Mouse (Mus musculus) hindbrain, embryonic 11.5 days (tissue): ENCODE results near the gene Neurod6. TPM values are rescaled to one million over a fixed set of nuclear protein-coding genes. Genes with fewer than 3 reads are reported as not detected.

Experiments
- ATAC-seq: fragments of 200-750 bp; cut with Nextera tagmentation; 2 replicates; pipeline ENCODE4 v1.8.0; 2017; ENCODE audit warnings: mild to moderate bottlenecking, moderate TSS enrichment, moderate library complexity; ENCODE audit not compliant: low FRiP score
- DNase-seq: peaks from one replicate; pipeline ENCODE4 v3.0.0-alpha.2; 2015; ENCODE audit warnings: low spot score
- H3K27ac ChIP-seq: fragments of 300-500 bp; sonication (generic); 2 replicates; pipeline ENCODE4 v1.5.1; 2014; ENCODE audit warnings: mild to moderate bottlenecking, low read depth, low read length
- H3K27me3 ChIP-seq: fragments of 300-500 bp; sonication (generic); 2 replicates; pipeline ENCODE4 v1.6.1; 2014; ENCODE audit warnings: mild to moderate bottlenecking, low read length, moderate library complexity, mixed read lengths; ENCODE audit not compliant: control insufficient read depth, insufficient read depth
- H3K36me3 ChIP-seq: fragments of 300-500 bp; sonication (generic); 2 replicates; pipeline ENCODE4 v1.6.1; 2014; ENCODE audit warnings: mild to moderate bottlenecking, low read length, moderate library complexity, mixed read lengths; ENCODE audit not compliant: control insufficient read depth, insufficient read depth
- H3K4me1 ChIP-seq: fragments of 300-500 bp; sonication (generic); replicated peaks from 2 replicates; pipeline ENCODE4 v1.6.1; 2014; ENCODE audit warnings: low read length, mixed read lengths; ENCODE audit not compliant: control insufficient read depth, insufficient read depth
- H3K4me2 ChIP-seq: fragments of 300-500 bp; sonication (generic); replicated peaks from 2 replicates; pipeline ENCODE4 v1.6.1; 2014; ENCODE audit warnings: mild to moderate bottlenecking, low read depth, low read length
- H3K4me3 ChIP-seq: fragments of 300-500 bp; sonication (generic); 2 replicates; pipeline ENCODE4 v1.5.1; 2014; ENCODE audit warnings: low read depth, low read length
- H3K9ac ChIP-seq: fragments of 300-500 bp; sonication (generic); 2 replicates; pipeline ENCODE4 v1.6.1; 2014; ENCODE audit warnings: low read depth, low read length
- H3K9me3 ChIP-seq: fragments of 300-500 bp; sonication (generic); 2 replicates; pipeline ENCODE4 v1.6.1; 2016; ENCODE audit warnings: low read length; ENCODE audit not compliant: control insufficient read depth
- WGBS: fragments of 180-500 bp; shearing (Covaris S2); extraction: QIAGEN DNeasy Blood & Tissue Kit; methylation state at CpG from one replicate; pipeline ENCODE4 v1.1.7; 2014; 5-methylcytosine and 5-hydroxymethylcytosine counted together
- polyA plus RNA-seq: library from polyadenylated mRNA; unstranded; fragments of >200 nt; fragmentation: Nextera tagmentation; extraction: Ambion mirVana; gene quantifications from 2 replicates; pipeline ENCODE4 v1.2.1, GENCODE M21; 2014

The Neurod6 gene
- polyA plus RNA-seq, 1 experiment from 2014 or later, result 0.36 TPM

- no peak overlapping the region for H3K4me3 ChIP-seq
- no peak overlapping the region for H3K4me2 ChIP-seq
- 77% methylated on average over 4 of the region's 4 CpGs for WGBS
- no peak overlapping the region for H3K9ac ChIP-seq
- DNase-seq (no peak), ATAC-seq (no peak)
- no peaks in the 10 kb centered on the region for H3K4me1 ChIP-seq
- no peaks in the 10 kb centered on the region for H3K9me3 ChIP-seq
- H3K27ac ChIP-seq, result no peak overlapping the region
- no peaks in the 10 kb centered on the region for H3K27me3 ChIP-seq
- H3K36me3 ChIP-seq, result no peaks in the 10 kb centered on the region
Measured at GRCm38 (mm10) chr6:55683506-55683905, 2.4 kb upstream of the Neurod6 start.

- WGBS, result 88% methylated on average over 7 of the region's 7 CpGs
- ATAC-seq, result no peak
Measured at GRCm38 (mm10) chr6:55682886-55683285, 1.8 kb upstream of the Neurod6 start.

GRCm38 (mm10) chr6:55678571-55679185, 2.4 kb downstream of the Neurod6 start:
- Histone ChIP-seq H3K27ac (no peak overlapping the region), H3K36me3 (no peaks in the 10 kb centered on the region), H3K4me3 (no peak overlapping the region), H3K9ac (no peak overlapping the region), H3K9me3 (no peaks in the 10 kb centered on the region), H3K27me3 (no peaks in the 10 kb centered on the region), H3K4me1 (no peaks in the 10 kb centered on the region), H3K4me2 (no peak overlapping the region)
- 93% methylated on average over 7 of the region's 7 CpGs for WGBS
- DNase-seq (no peak), ATAC-seq (no peak)

More at GRCm38 (mm10) chr6:55682886-55683285, 1.8 kb upstream of the Neurod6 start:
- H3K9me3 ChIP-seq, result no peaks in the 10 kb centered on the region
- H3K27ac ChIP-seq, result no peak overlapping the region
- H3K4me3 ChIP-seq, result no peak overlapping the region
- H3K9ac ChIP-seq, result no peak overlapping the region
- H3K27me3 ChIP-seq, result no peaks in the 10 kb centered on the region
- H3K36me3 ChIP-seq, result no peaks in the 10 kb centered on the region
- H3K4me2 ChIP-seq, result no peak overlapping the region
- H3K4me1 ChIP-seq, result no peaks in the 10 kb centered on the region
- DNase-seq, result no peak

GRCm38 (mm10) chr6:55677326-55677725, 3.7 kb downstream of the Neurod6 start:
- WGBS, result 23% methylated on average over 8 of the region's 8 CpGs
- Histone ChIP-seq H3K4me3 (peak overlapping the region; percentile 35), H3K4me1 (no peaks in the 10 kb centered on the region), H3K9me3 (no peaks in the 10 kb centered on the region), H3K27me3 (no peaks in the 10 kb centered on the region), H3K4me2 (peak overlapping the region; percentile 76), H3K36me3 (no peaks in the 10 kb centered on the region), H3K9ac (no peak overlapping the region), H3K27ac (no peak overlapping the region)
- ATAC-seq (no peak), DNase-seq (no peak)

- DNase-seq, result peak; percentile 63
- no peak overlapping the region for H3K27ac ChIP-seq
- 6% methylated on average over 17 of the region's 27 CpGs for WGBS
- peak overlapping the region; percentile 44; the same call in 1 of the 2 replicates for H3K9ac ChIP-seq
- no peaks in the 10 kb centered on the region for H3K9me3 ChIP-seq
- peak overlapping the region; percentile 35 for H3K4me3 ChIP-seq
- H3K4me2 ChIP-seq, result peak overlapping the region; percentile 76
- ATAC-seq, result peak; percentile 84
- no peaks in the 10 kb centered on the region for H3K27me3 ChIP-seq
- no peaks in the 10 kb centered on the region for H3K36me3 ChIP-seq
- H3K4me1 ChIP-seq, result no peaks in the 10 kb centered on the region
Measured at GRCm38 (mm10) chr6:55676663-55677311, 4.3 kb downstream of the Neurod6 start.

GRCm38 (mm10) chr6:55676141-55676662, 4.9 kb downstream of the Neurod6 start:
- DNase-seq (no peak), ATAC-seq (no peak; the same call in 1 of the 2 replicates)
- Histone ChIP-seq H3K27ac (no peak overlapping the region), H3K4me3 (no peak overlapping the region), H3K27me3 (no peaks in the 10 kb centered on the region), H3K4me1 (no peaks in the 10 kb centered on the region), H3K9me3 (no peaks in the 10 kb centered on the region), H3K4me2 (0 out of 2 replicates have a peak overlapping the region, but pooled peaks have one; percentile 76), H3K36me3 (no peaks in the 10 kb centered on the region), H3K9ac (no peak overlapping the region)
- 72% methylated on average over 6 of the region's 6 CpGs for WGBS

- no peak for ATAC-seq
- Histone ChIP-seq H3K4me1 (no peaks in the 10 kb centered on the region), H3K9ac (no peak overlapping the region), H3K4me2 (no peak overlapping the region), H3K4me3 (no peak overlapping the region), H3K27ac (no peak overlapping the region), H3K9me3 (no peaks in the 10 kb centered on the region), H3K27me3 (no peaks in the 10 kb centered on the region), H3K36me3 (no peaks in the 10 kb centered on the region)
- WGBS, result 80% methylated on average over 3 of the region's 3 CpGs
- DNase-seq, result no peak
Measured at GRCm38 (mm10) chr6:55667801-55668200, 13.3 kb downstream of the Neurod6 start.

- ATAC-seq, result no peak
- Histone ChIP-seq H3K4me3 (no peak overlapping the region), H3K4me2 (no peak overlapping the region), H3K9ac (no peak overlapping the region), H3K36me3 (no peaks in the 10 kb centered on the region), H3K4me1 (no peaks in the 10 kb centered on the region), H3K9me3 (no peaks in the 10 kb centered on the region), H3K27ac (no peak overlapping the region), H3K27me3 (no peaks in the 10 kb centered on the region)
- WGBS, result 63% methylated on average over 5 of the region's 5 CpGs
- no peak for DNase-seq
Measured at GRCm38 (mm10) chr6:55661126-55661915, 19.7 kb downstream of the Neurod6 start.
